Mouse (Mus musculus) cerebral cortex, adult 2 months (tissue): ENCODE measurements around the gene Tbc1d10c.

ENCODE experiments used
- WGBS: fragments of 180-500 bp; shearing (Covaris S2); methylation state at CpG from one replicate; pipeline ENCODE4 v1.1.7; 2018; 5-methylcytosine and 5-hydroxymethylcytosine counted together

Gene Tbc1d10c

GRCm38 (mm10) chr19:4191528-4192250 lies 605 bp upstream of the Tbc1d10c start, which contains the start of gene Ppp1ca:
TSS of gene Ppp1ca (plus strand) at chr19:4192065.
- WGBS, result 2% methylated on average over 47 of the region's 47 CpGs

- 92% methylated on average over 12 of the region's 12 CpGs for WGBS
Observed at GRCm38 (mm10) chr19:4189051-4189620, 1.9 kb downstream of the Tbc1d10c start.

- WGBS, result 82% methylated on average over 3 of the region's 3 CpGs
Observed at GRCm38 (mm10) chr19:4187303-4187702, 3.8 kb downstream of the Tbc1d10c start.

GRCm38 (mm10) chr19:4184976-4185975 lies 5.8 kb downstream of the Tbc1d10c start:
- WGBS, result 73% methylated on average over 15 of the region's 15 CpGs

GRCm38 (mm10) chr19:4183689-4184088 lies 7.4 kb downstream of the Tbc1d10c start:
- 63% methylated on average over 2 of the region's 2 CpGs for WGBS

GRCm38 (mm10) chr19:4181892-4182291 lies 9.2 kb downstream of the Tbc1d10c start:
- 40% methylated on average over 3 of the region's 3 CpGs for WGBS

- WGBS, result 92% methylated on average over 7 of the region's 7 CpGs
Observed at GRCm38 (mm10) chr19:4180411-4180810, 10.7 kb downstream of the Tbc1d10c start.

- 18% methylated on average over 11 of the region's 11 CpGs for WGBS
Observed at GRCm38 (mm10) chr19:4175368-4175947, 15.6 kb downstream of the Tbc1d10c start, which contains the start of gene Carns1. TSS of gene Carns1 (minus strand) at chr19:4175479.

GRCm38 (mm10) chr19:4172925-4173324 lies 18.2 kb downstream of the Tbc1d10c start:
- 74% methylated on average over 11 of the region's 11 CpGs for WGBS

GRCm38 (mm10) chr19:4171393-4172290 lies 19.4 kb downstream of the Tbc1d10c start:
- 64% methylated on average over 13 of the region's 13 CpGs for WGBS

- WGBS, result 94% methylated on average over 10 of the region's 10 CpGs
Observed at GRCm38 (mm10) chr19:4170723-4171392, 20.2 kb downstream of the Tbc1d10c start.

- WGBS, result 2% methylated on average over 27 of the region's 27 CpGs
Observed at GRCm38 (mm10) chr19:4169810-4170209, 21.3 kb downstream of the Tbc1d10c start.

GRCm38 (mm10) chr19:4169378-4169784 lies 21.7 kb downstream of the Tbc1d10c start:
- WGBS, result under 1% methylated on average over 43 of the region's 43 CpGs

GRCm38 (mm10) chr19:4166678-4167476 lies 24.2 kb downstream of the Tbc1d10c start:
- WGBS, result 80% methylated on average over 9 of the region's 9 CpGs

GRCm38 (mm10) chr19:4164721-4165120 lies 26.4 kb downstream of the Tbc1d10c start:
- 80% methylated on average over 2 of the region's 2 CpGs for WGBS

GRCm38 (mm10) chr19:4164100-4164499 lies 27.0 kb downstream of the Tbc1d10c start:
- WGBS, result 87% methylated on average over 3 of the region's 3 CpGs

GRCm38 (mm10) chr19:4163543-4163887 lies 27.6 kb downstream of the Tbc1d10c start:
- 23% methylated on average over 4 of the region's 4 CpGs for WGBS

GRCm38 (mm10) chr19:4162646-4163542 lies 28.2 kb downstream of the Tbc1d10c start, which contains the start of gene Rps6kb2:
TSS of gene Rps6kb2 (minus strand) at chr19:4163354.
- WGBS, result 7% methylated on average over 42 of the region's 42 CpGs
